Mouse (Mus musculus) cerebellum, adult 11 months (tissue): ENCODE results near the gene Ddc.

Experiments
- DNase-seq: peaks from one replicate; pipeline ENCODE4 v3.0.0; 2022

The Ddc gene

DNA sequence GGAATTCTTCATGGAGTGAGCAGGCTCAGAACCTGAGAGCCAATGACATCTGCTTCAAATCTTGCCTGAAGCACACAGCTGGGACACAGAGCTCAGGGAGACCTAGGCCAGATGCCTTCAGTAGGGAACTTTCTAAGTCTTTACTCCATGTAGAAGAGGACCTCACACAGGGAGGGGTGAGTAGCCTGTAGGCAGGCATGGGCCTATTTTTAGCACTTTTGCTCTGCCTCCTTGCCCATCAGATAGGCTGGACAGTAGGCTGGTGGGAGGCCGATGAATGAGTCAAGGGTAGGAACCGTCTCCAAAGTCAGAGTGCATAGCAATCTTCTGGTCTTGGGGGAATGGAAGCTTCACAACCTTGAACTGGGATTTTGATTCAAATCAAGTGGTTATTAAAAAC, 22.7 kb downstream of the Ddc start:
- no peak for DNase-seq

- no peak for DNase-seq
Observed at GRCm38 (mm10) chr11:11873023-11873908, 24.7 kb downstream of the Ddc start.

GRCm38 (mm10) chr11:11872140-11872795, 25.7 kb downstream of the Ddc start:
- no peak for DNase-seq

- DNase-seq, result no peak
Observed at GRCm38 (mm10) chr11:11871197-11871813, 26.6 kb downstream of the Ddc start.

DNA sequence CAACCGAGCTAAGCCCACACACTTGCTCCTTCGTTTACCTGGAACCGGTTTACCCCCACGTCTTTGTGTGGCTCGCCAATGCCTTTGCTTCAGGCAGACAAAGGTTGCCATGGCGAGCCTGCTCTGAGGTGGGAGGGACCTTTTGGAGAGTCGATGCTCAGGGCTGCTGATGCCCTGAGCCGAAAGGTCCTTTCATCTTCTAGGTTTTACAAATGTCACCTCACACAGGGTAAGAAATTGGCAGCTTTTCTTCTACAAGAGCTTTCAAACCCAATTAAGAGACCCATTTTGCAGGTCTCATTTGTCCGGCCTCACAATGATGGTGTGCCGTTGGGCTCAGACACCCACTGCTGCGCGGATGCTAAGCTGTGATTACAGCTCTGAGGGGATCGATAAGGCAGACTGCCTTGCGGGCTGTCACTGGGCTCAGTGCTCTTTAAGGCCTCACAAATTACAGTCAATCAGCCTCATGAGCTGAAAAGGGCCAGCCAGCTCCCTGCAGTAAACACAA, 29.9 kb downstream of the Ddc start:
- DNase-seq, result no peak

GRCm38 (mm10) chr11:11866696-11867095, 31.2 kb downstream of the Ddc start:
- no peak for DNase-seq

DNA sequence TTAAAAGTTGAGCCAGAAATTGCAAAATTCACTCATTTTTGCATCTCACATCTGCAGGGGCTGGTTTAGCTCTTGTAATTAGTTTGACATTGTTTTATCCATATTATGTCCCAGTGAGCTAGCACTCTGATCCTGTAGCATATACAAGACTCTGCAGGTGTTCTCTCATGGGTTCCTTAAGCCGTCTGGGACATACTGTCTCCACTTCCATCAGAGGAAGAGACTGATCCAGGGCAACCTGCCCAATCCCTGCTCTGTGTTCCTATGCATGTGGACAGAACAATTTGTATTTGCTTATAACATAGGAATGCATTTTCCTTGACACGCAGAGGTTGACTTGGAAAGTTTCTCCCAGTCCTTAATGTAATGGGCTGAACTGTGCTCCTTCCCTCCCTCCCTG, 32.8 kb downstream of the Ddc start:
- no peak for DNase-seq

- DNase-seq, result no peak
Observed at GRCm38 (mm10) chr11:11864446-11865101, 33.4 kb downstream of the Ddc start.

DNA sequence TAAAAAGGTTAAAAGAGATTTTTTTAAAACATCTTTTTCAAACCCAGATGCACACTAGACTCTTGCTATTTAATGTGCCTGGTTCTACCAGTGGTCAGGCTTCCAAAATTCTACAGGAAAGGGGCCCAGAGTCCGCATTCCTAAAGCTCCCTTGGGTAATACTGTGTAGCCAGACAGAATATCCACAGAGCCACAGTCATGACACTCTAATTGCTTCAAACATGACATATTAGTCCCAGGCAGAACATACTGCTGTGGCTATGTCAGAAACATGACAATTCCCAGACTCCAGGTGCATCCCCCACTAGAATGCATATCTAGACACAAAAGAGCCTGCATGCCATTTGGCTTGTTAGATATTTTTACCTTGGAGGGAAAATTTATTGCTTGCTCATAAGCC, 35.4 kb downstream of the Ddc start:
- no peak for DNase-seq

GRCm38 (mm10) chr11:11856959-11857358, 41.0 kb downstream of the Ddc start:
- no peak for DNase-seq

DNA sequence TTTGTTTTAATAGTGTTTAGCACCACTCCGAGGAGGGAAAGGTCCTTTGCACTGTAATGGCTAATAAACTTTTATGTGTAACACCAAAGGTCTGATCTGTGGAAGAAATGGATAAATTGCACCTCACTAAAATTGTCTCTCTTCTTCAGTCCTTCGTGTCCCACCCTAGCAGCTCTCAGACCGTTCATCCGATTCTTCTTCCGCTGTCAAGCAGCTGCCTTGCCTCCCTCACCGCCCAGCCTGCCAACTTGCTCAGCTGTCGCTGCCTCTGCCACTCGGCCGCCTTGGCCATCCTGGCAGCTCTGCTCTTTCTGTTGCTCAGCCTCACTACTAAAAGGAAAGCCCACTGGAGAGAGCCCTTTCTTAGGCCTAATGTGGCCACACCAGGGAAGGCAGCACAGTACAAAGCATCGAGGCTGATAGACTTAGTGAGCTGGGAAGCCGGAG, 42.2 kb downstream of the Ddc start:
- DNase-seq, result no peak

DNA sequence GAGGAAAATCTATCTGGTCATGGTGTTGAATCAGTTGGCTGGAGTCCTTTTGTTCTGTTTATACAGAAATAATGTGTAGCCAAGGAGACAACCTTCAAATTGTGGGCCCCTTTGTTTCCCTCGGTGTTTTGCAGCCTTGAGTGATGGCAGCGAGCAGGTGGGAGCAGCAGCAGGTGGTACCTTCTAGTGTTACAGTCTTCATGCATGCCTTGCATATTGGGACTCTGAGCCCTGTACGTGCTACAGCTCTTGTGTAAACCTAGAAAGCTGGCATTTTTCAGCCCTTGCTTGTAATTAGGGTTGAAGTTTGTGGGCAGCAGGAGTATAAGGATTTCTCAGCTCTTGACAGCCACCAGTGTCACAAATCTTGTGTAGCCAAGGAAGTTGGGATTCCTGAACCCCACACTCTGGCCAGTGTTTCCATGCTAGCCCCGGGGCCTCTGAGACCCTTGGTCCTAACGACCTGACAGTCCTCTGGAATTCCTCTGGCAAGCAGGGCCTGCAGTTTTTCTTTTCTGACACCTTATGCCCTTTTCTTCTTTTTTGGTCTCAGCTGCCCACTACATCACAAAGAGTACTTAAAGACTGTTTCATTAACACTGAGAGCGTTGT, 42.8 kb downstream of the Ddc start:
- no peak for DNase-seq

DNA sequence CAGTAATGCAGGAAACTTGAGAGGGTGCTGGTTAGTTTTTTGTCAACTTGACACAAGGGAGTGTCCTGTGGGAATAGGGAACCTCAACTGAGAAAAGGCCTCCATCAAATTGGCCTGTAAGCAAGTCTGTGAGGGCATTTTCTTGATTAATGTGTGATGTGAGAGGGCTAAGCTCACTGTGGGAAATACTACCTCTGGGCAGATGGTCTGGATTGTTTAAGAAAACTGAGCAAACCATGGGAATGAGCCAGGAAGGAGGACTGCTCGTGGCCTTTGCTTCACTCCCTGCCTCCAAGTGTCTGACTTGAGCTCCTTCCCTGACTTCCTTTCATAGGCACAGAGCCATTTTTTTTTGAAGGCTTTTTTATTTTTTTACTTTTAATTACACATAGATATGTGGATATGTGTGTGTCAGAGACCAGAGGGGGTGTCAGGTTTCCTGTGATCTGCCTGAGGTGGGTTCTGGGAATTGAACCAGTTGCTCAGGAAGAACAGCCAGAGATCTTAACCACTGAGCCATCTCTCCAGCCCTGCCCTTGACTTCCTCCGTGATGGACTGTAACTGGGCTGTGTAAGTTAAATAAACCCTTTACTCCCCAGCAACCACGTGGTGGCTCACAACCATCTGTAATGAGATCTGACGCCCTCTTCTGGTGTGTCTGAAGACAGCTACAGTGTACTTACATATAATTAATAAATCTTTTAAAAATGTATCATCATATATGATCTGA, 44.0 kb downstream of the Ddc start:
- DNase-seq, result no peak

GRCm38 (mm10) chr11:11851957-11852505, 45.9 kb downstream of the Ddc start:
- DNase-seq, result no peak

GRCm38 (mm10) chr11:11850476-11851267, 47.3 kb downstream of the Ddc start:
- DNase-seq, result no peak

- DNase-seq, result no peak
Observed at GRCm38 (mm10) chr11:11849513-11850311, 48.2 kb downstream of the Ddc start.

- DNase-seq, result no peak
Observed at GRCm38 (mm10) chr11:11848467-11848866, 49.5 kb downstream of the Ddc start.

- no peak for DNase-seq
Observed at GRCm38 (mm10) chr11:11845044-11845443, 52.9 kb downstream of the Ddc start.

DNA sequence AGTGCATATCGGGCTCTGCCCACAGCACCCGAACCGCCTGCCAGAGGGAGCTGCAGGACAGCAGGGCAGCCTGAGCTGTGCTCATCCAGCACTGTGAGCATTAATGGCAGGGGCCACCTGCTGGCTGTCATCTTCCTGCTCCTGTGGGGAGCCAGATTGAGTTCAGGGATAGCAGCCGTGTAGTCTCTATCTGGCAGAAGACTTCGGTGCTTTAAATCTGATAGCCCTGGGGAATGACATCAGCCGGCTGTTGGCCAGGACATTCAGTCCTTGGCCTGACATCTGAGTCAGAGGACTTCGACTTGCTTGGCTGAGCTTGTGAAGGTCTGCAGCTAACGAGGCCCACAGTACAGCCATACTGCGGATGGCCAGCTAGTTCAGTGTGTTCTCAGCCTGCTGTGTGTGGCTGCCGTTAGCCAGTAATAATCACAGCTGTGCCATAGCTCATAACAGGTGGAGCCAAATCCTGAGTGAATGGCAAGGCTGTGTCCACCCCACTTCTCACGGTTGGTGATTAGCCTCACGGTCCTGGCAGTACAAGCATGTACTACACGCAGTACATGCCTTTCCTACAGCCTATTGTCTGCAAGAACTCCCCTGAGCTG, 53.5 kb downstream of the Ddc start:
- DNase-seq, result peak; percentile 29
